Mouse (Mus musculus) ES-Bruce4 (cell line): ENCODE measurements around the gene Fbn1. TPM values are rescaled to one million over a fixed set of nuclear protein-coding genes. Genes with fewer than 3 reads are reported as not detected.
A peak's percentile ranks its signal among the peaks of the same experiment; 100 is the strongest.

Experiments
- H3K27ac ChIP-seq: 2 replicates; pipeline ENCODE4 v1.5.1; 2012; ENCODE audit warnings: low read length, inconsistent platforms; ENCODE audit not compliant: insufficient read depth
- H3K27me3 ChIP-seq: 2 replicates; pipeline ENCODE4 v1.6.1; 2012; ENCODE audit warnings: mild to moderate bottlenecking, low read length, inconsistent platforms; ENCODE audit not compliant: control insufficient read depth, poor library complexity, insufficient read depth, severe bottlenecking
- H3K36me3 ChIP-seq: 2 replicates; pipeline ENCODE4 v1.6.1; 2012; ENCODE audit warnings: inconsistent platforms, mild to moderate bottlenecking, low read length, moderate library complexity; ENCODE audit not compliant: control insufficient read depth, poor library complexity, insufficient read depth, severe bottlenecking
- H3K4me1 ChIP-seq: one replicate; pipeline ENCODE4 v1.8.1; 2011; ENCODE audit warnings: low read length; ENCODE audit not compliant: control insufficient read depth, insufficient read depth
- H3K4me3 ChIP-seq: 2 replicates; pipeline ENCODE4 v1.5.1; 2011; ENCODE audit warnings: low read depth, mild to moderate bottlenecking, low read length
- H3K9ac ChIP-seq: 2 replicates; pipeline ENCODE4 v1.6.1; 2012; ENCODE audit warnings: low read depth, mild to moderate bottlenecking, inconsistent platforms; ENCODE audit not compliant: poor library complexity, severe bottlenecking
- H3K9me3 ChIP-seq: replicated peaks from 2 replicates; pipeline ENCODE4 v1.6.1; 2012; ENCODE audit warnings: mild to moderate bottlenecking, low read length, inconsistent platforms; ENCODE audit not compliant: control insufficient read depth, poor library complexity, insufficient read depth, severe bottlenecking
- CTCF ChIP-seq: IDR thresholded peaks from one replicate; pipeline ENCODE4 v1.8.1; 2011; ENCODE audit warnings: low read depth, low read length
- EP300 ChIP-seq: IDR thresholded peaks from 2 replicates; pipeline ENCODE4 v1.6.1; 2011; ENCODE audit warnings: low read depth, low read length; ENCODE audit not compliant: insufficient read depth
- POLR2A ChIP-seq: IDR thresholded peaks from one replicate; pipeline ENCODE4 v1.8.1; 2011; ENCODE audit warnings: low read length; ENCODE audit not compliant: insufficient read depth
- polyA plus RNA-seq: library from polyadenylated mRNA; stranded (reverse); fragments of >200 nt; gene quantifications from 2 replicates; pipeline ENCODE4 v1.2.4, GENCODE M21; 2011; ENCODE audit warnings: low read depth; ENCODE audit not compliant: missing spikeins, insufficient read depth, insufficient read length

Gene Fbn1
- polyA plus RNA-seq, 1 experiment = 2.4 TPM

DNA sequence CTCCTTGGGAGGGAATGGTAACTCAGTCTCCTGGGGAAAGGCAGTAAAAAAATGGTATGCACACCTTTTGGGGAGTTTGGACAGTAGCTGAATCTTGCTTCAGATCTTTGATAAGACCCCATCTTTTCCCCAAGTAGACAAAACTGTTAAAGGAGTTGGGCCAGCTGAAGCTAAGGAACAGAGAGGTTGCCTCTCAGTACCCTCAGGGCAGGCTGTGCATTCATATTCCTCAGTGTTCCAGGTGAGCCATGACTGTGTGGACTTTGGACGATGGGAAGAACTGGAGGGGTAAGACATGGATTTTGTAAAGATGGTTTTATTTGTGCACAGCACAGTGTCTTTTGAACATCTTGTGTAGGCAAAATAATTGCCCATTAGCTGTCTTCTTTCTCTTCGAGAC lies 247.5 kb downstream of the Fbn1 start:
- Histone ChIP-seq H3K27me3 (no peaks in the 10 kb centered on the region), H3K4me1 (peaks cover 9% of the 10 kb centered on the region), H3K27ac (no peak overlapping the region), H3K9ac (no peak overlapping the region), H3K9me3 (peaks cover 4% of the 10 kb centered on the region), H3K4me3 (no peak overlapping the region), H3K36me3 (peaks cover 33% of the 10 kb centered on the region)
- no peak for TF ChIP-seq CTCF

DNA sequence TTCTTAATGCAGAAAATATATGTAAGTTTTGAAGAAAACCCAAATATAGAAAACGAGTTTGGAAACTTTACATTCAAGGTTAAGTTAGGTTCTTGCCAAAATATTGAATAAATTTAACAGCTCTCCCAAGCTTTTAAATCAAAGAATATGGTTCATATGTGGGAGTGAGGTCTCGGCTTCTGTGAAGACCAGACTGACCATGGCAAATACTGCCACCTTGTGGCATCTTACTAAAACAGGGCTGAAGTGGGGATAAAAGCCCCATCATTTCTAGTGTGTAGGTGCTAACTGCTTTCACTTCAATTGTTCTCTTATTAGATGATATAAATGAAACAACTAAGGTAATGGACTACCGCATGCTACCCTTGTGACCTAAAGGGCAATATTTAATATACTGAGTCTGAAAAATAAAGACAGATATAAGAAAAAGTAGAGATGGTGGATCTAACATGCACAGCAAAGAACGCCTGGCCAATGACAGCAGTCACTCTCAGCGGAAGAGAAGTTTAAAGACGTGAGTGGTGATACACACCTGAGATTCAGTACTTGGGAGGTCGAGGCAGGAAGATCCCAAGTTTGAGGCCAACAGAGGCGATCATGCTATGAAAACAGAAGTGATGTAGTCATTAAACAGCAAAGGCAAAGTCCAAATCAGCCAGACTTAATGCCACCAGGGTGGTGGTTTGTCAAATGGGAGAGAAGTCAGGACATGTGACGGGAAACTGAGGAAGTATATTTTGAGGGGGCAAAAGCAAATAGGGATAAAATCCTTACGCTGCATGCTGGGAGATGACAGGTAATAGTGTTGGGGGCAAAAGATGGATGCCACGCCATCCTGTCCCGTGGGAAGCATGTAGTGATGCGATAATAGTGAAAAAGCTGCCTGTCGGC lies 248.3 kb downstream of the Fbn1 start:
- TF ChIP-seq EP300 (no peak), POLR2A (no peak), CTCF (no peak)
- peaks cover 37% of the 10 kb centered on the region for H3K36me3 ChIP-seq
- H3K9ac ChIP-seq = no peak overlapping the region
- H3K27me3 ChIP-seq = no peaks in the 10 kb centered on the region
- H3K4me1 ChIP-seq = peaks cover 9% of the 10 kb centered on the region
- peaks cover 10% of the 10 kb centered on the region for H3K9me3 ChIP-seq
- no peak overlapping the region for H3K27ac ChIP-seq
- H3K4me3 ChIP-seq = no peak overlapping the region

- no peak overlapping the region; the same call in 1 of the 2 replicates for H3K9ac ChIP-seq
- H3K4me1 ChIP-seq = peaks cover 7% of the 10 kb centered on the region
- peaks cover 41% of the 10 kb centered on the region for H3K9me3 ChIP-seq
- peak overlapping the region; percentile 96 for H3K27ac ChIP-seq
- H3K27me3 ChIP-seq = no peaks in the 10 kb centered on the region
- peaks cover 73% of the 10 kb centered on the region for H3K36me3 ChIP-seq
- TF ChIP-seq EP300 (no peak), POLR2A (no peak), CTCF (no peak)
- H3K4me3 ChIP-seq = no peak overlapping the region
Observed at GRCm38 (mm10) chr2:125255886-125256285, 251.9 kb downstream of the Fbn1 start.

- peaks cover 7% of the 10 kb centered on the region for H3K4me1 ChIP-seq
- H3K4me3 ChIP-seq = no peak overlapping the region
- peaks cover 53% of the 10 kb centered on the region for H3K9me3 ChIP-seq
- TF ChIP-seq POLR2A = no peak
- no peak for TF ChIP-seq EP300
- TF ChIP-seq CTCF = no peak
- no peaks in the 10 kb centered on the region for H3K27me3 ChIP-seq
- no peak overlapping the region; the same call in 1 of the 2 replicates for H3K27ac ChIP-seq
- H3K36me3 ChIP-seq = peaks cover 82% of the 10 kb centered on the region
- H3K9ac ChIP-seq = no peak overlapping the region
Observed at GRCm38 (mm10) chr2:125254630-125255029, 253.2 kb downstream of the Fbn1 start.

- H3K9me3 ChIP-seq = peaks cover 60% of the 10 kb centered on the region
- H3K27ac ChIP-seq = no peak overlapping the region
- H3K9ac ChIP-seq = no peak overlapping the region
- no peak overlapping the region for H3K4me3 ChIP-seq
- peaks cover 7% of the 10 kb centered on the region for H3K4me1 ChIP-seq
- H3K36me3 ChIP-seq = peaks cover 91% of the 10 kb centered on the region
- TF ChIP-seq POLR2A (no peak), CTCF (no peak), EP300 (no peak)
- H3K27me3 ChIP-seq = no peaks in the 10 kb centered on the region
Observed at GRCm38 (mm10) chr2:125253699-125254098, 254.1 kb downstream of the Fbn1 start.

- no peak overlapping the region for H3K9ac ChIP-seq
- H3K36me3 ChIP-seq = peaks cover 81% of the 10 kb centered on the region
- no peak overlapping the region for H3K4me3 ChIP-seq
- TF ChIP-seq EP300 = no peak
- no peak for TF ChIP-seq CTCF
- no peak for TF ChIP-seq POLR2A
- no peaks in the 10 kb centered on the region for H3K27me3 ChIP-seq
- peaks cover 5% of the 10 kb centered on the region for H3K4me1 ChIP-seq
- H3K27ac ChIP-seq = no peak overlapping the region
- peaks cover 60% of the 10 kb centered on the region for H3K9me3 ChIP-seq
Observed at GRCm38 (mm10) chr2:125252275-125252674, 255.5 kb downstream of the Fbn1 start.
